Mouse (Mus musculus): ENCODE measurements around the gene Cdca8. TPM values are rescaled to one million over a fixed set of nuclear protein-coding genes. Genes with fewer than 3 reads are reported as not detected.

Gene Cdca8
- total and polyA plus RNA-seq, 3 experiments, result 58.8 to 188 (median 101) TPM

GRCm38 (mm10) chr4:124889935-124890334 lies 49.2 kb downstream of the Cdca8 start:
- in situ Hi-C loops (cut with MboI; ENCODE audit: low pct_ligation_motif_present, low pct_unique_long_range_greater_than_20kb, low sequenced_read_pairs), result no loop called here
- no peak overlapping the region for H3K9ac ChIP-seq (ENCODE audit: insufficient read depth, low read depth)
- peaks cover 0 to 6% of the 10 kb centered on the region in 2 experiments; a peak in 1 of 4 replicates for H3K4me1 ChIP-seq (ENCODE audit: control insufficient read depth in 1 of 2, insufficient read depth in 2 of 2)
- dilution Hi-C loops (cut with MboI; ENCODE audit: extremely low pct_ligation_motif_present, extremely low pct_unique_long_range_greater_than_20kb, low sequenced_read_pairs), result no loop called here
- H3K27me3 ChIP-seq (replicated peaks), result peaks cover 87% of the 10 kb centered on the region
- peaks cover 3% of the 10 kb centered on the region for H3K9me3 ChIP-seq (replicated peaks; ENCODE audit: low read length)
- H3K36me3 ChIP-seq (replicated peaks in 1 of 2; ENCODE audit: control insufficient read depth in 1 of 2, insufficient read depth in 1 of 2, low read length in 1 of 2), result no peaks in the 10 kb centered on the region
- H3K4me2 ChIP-seq (ENCODE audit: insufficient read depth, low read depth, poor library complexity, severe bottlenecking), result no peak overlapping the region
- H3K4me3 ChIP-seq (replicated peaks in 1 of 3; ENCODE audit: low read depth in 2 of 3, low read length in 2 of 3, poor library complexity in 1 of 3), result no peak overlapping the region
- TF ChIP-seq ZNF384 (IDR thresholded peaks at IDR 0.05; ENCODE audit: low read depth, low read length), result no peak
- TF ChIP-seq E2F4 (IDR thresholded peaks at IDR 0.05; ENCODE audit: insufficient replicate concordance, low read depth, low read length), result no peak
- TF ChIP-seq USF1 (IDR thresholded peaks at IDR 0.05; ENCODE audit: low read depth, low read length), result no peak
- no peak for TF ChIP-seq EP300 (IDR thresholded peaks at IDR 0.05; ENCODE audit: low read length)
- TF ChIP-seq POLR2A (IDR thresholded peaks at IDR 0.05; ENCODE audit: low read depth, low read length), result no peak
- TF ChIP-seq IRF4 (IDR thresholded peaks at IDR 0.05; ENCODE audit: low read depth, low read length), result no peak
- TF ChIP-seq UBTF (IDR thresholded peaks at IDR 0.05; ENCODE audit: low read depth, low read length), result no peak
- TF ChIP-seq GABPA (IDR thresholded peaks at IDR 0.05; ENCODE audit: insufficient replicate concordance, low read depth, low read length), result no peak
- TF ChIP-seq HCFC1 (IDR thresholded peaks at IDR 0.05; ENCODE audit: low read depth, low read length), result no peak
- DNase-seq (ENCODE audit: extremely low read depth), result no peak
- no peaks in the 10 kb centered on the region for H3K79me2 ChIP-seq (replicated peaks; ENCODE audit: control insufficient read depth, extremely low read depth, insufficient read depth, poor library complexity, severe bottlenecking)
- H3K27ac ChIP-seq (ENCODE audit: insufficient read depth, low read depth), result no peak overlapping the region

- H3K27ac ChIP-seq (ENCODE audit: insufficient read depth, low read depth), result no peak overlapping the region
- no peak for DNase-seq (ENCODE audit: extremely low read depth)
- dilution Hi-C loops (cut with MboI; ENCODE audit: extremely low pct_ligation_motif_present, extremely low pct_unique_long_range_greater_than_20kb, low sequenced_read_pairs) (no loop called here), in situ Hi-C loops (cut with MboI; ENCODE audit: low pct_ligation_motif_present, low pct_unique_long_range_greater_than_20kb, low sequenced_read_pairs) (no loop called here)
- H3K4me2 ChIP-seq (ENCODE audit: insufficient read depth, low read depth, poor library complexity, severe bottlenecking), result no peak overlapping the region
- peaks cover 83% of the 10 kb centered on the region for H3K27me3 ChIP-seq (replicated peaks)
- no peak overlapping the region for H3K4me3 ChIP-seq (replicated peaks in 1 of 3; ENCODE audit: low read depth in 2 of 3, low read length in 2 of 3, poor library complexity in 1 of 3)
- no peaks in the 10 kb centered on the region for H3K79me2 ChIP-seq (replicated peaks; ENCODE audit: control insufficient read depth, extremely low read depth, insufficient read depth, poor library complexity, severe bottlenecking)
- no peaks in the 10 kb centered on the region for H3K36me3 ChIP-seq (replicated peaks in 1 of 2; ENCODE audit: control insufficient read depth in 1 of 2, insufficient read depth in 1 of 2, low read length in 1 of 2)
- TF ChIP-seq IRF4 (IDR thresholded peaks at IDR 0.05; ENCODE audit: low read depth, low read length) (no peak), ZC3H11A (IDR thresholded peaks at IDR 0.05; ENCODE audit: low read depth, low read length) (no peak), HCFC1 (IDR thresholded peaks at IDR 0.05; ENCODE audit: low read depth, low read length) (no peak), NRF1 (IDR thresholded peaks at IDR 0.05; ENCODE audit: low read depth, low read length) (no peak), ZKSCAN1 (IDR thresholded peaks at IDR 0.05; ENCODE audit: borderline replicate concordance, low read depth, low read length) (no peak), TCF12 (IDR thresholded peaks at IDR 0.05; ENCODE audit: low read depth, low read length) (no peak), MEF2A (IDR thresholded peaks at IDR 0.05; ENCODE audit: borderline replicate concordance, low read depth, low read length) (no peak), E2F4 (IDR thresholded peaks at IDR 0.05; ENCODE audit: insufficient replicate concordance, low read depth, low read length) (no peak)
- H3K9me3 ChIP-seq (replicated peaks; ENCODE audit: low read length), result no peaks in the 10 kb centered on the region
- H3K9ac ChIP-seq (ENCODE audit: insufficient read depth, low read depth), result no peak overlapping the region
- H3K4me1 ChIP-seq (ENCODE audit: control insufficient read depth in 1 of 2, insufficient read depth in 2 of 2), result peaks cover 0 to 3% of the 10 kb centered on the region in 2 experiments; a peak in 1 of 4 replicates
Measured at GRCm38 (mm10) chr4:124888702-124889101, 50.4 kb downstream of the Cdca8 start.

Measured in CH12.LX (cell line).